Mouse (Mus musculus) testis, adult 2 months (tissue): Measurements from ENCODE around the gene Txndc16. TPM values are rescaled to one million over a fixed set of nuclear protein-coding genes. Genes with fewer than 3 reads are reported as not detected.

ENCODE experiments used
- H3K27ac ChIP-seq: fragments of 200-500 bp; 2 replicates; pipeline ENCODE4 v1.5.1; 2012; ENCODE audit warnings: low read depth, low read length; ENCODE audit not compliant: control insufficient read depth, insufficient read depth
- H3K27me3 ChIP-seq: fragments of 200-500 bp; 2 replicates; pipeline ENCODE4 v1.6.1; 2012; ENCODE audit warnings: mild to moderate bottlenecking, low read length, moderate library complexity; ENCODE audit not compliant: control insufficient read depth, insufficient read depth
- H3K36me3 ChIP-seq: fragments of 200-500 bp; 2 replicates; pipeline ENCODE4 v1.6.1; 2012; ENCODE audit warnings: mild to moderate bottlenecking, low read length; ENCODE audit not compliant: control insufficient read depth, insufficient read depth
- H3K4me1 ChIP-seq: fragments of 200-500 bp; 2 replicates; pipeline ENCODE4 v1.6.1; 2012; ENCODE audit warnings: low read length; ENCODE audit not compliant: control insufficient read depth, insufficient read depth
- H3K4me3 ChIP-seq: fragments of 200-500 bp; 2 replicates; pipeline ENCODE4 v1.5.1; 2012; ENCODE audit warnings: low read depth, mild to moderate bottlenecking, low read length, moderate library complexity, mixed read lengths; ENCODE audit not compliant: control insufficient read depth
- CTCF ChIP-seq: fragments of 200-500 bp; IDR thresholded peaks from 2 replicates; pipeline ENCODE4 v1.5.1; 2012; ENCODE audit warnings: low read depth, mild to moderate bottlenecking, inconsistent platforms, low read length, moderate library complexity; ENCODE audit not compliant: control insufficient read depth, insufficient read depth, insufficient replicate concordance
- POLR2A ChIP-seq: fragments of 200-500 bp; IDR thresholded peaks from 2 replicates; pipeline ENCODE4 v1.6.1; 2012; ENCODE audit warnings: low read depth, mild to moderate bottlenecking, inconsistent platforms, low read length, moderate library complexity; ENCODE audit not compliant: control insufficient read depth
- polyA plus RNA-seq: library from polyadenylated mRNA; depleted of rRNA; stranded (reverse); fragments of >200 nt; gene quantifications from 2 replicates; pipeline ENCODE4 v1.2.3, GENCODE M21; 2012

Txndc16 gene
- polyA plus RNA-seq, 1 experiment = 12.0 TPM

DNA sequence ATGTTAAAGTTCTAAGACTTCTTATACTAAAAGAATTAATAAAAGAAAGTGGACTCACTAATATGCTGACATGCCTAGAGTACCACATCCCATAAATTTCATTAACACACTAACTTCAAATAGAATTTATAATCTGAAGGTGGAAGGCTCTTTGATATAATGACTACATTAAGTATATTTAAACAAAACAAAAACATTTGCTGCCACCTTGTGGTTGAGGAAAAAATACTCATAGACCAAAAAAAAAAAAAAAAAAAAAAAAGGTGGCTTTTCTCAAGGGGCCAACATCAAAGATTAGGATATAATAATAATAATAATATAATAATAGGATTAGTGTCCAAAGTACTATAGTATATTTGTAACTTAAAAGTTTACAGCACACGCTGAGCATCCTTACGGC, 66.9 kb downstream of the Txndc16 start:
- TF ChIP-seq POLR2A (no peak), CTCF (no peak)
- no peaks in the 10 kb centered on the region for H3K4me1 ChIP-seq
- no peaks in the 10 kb centered on the region for H3K27me3 ChIP-seq
- H3K27ac ChIP-seq = no peak overlapping the region
- H3K36me3 ChIP-seq = no peaks in the 10 kb centered on the region
- peak overlapping the region; percentile 75; the same call in 1 of the 2 replicates for H3K4me3 ChIP-seq

DNA sequence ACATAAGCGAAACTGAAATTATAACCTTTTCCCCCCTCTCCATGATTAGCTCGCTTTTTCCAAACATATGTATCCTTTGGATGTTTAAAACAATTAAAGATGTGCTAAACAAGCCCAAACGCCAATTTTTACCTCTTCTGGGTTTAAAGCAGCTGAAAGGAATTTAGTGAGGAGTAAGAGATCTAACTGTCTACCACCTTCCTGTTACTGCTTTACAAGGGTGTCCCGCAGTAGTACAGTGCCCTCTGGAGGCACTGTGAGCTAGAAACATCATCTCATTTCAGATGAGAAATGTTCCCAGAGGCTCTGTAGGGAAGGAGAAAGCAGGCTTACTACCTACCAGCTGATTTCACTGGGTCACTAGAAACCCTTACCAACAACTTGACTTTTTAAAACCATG, 77.6 kb downstream of the Txndc16 start:
- Histone ChIP-seq H3K27me3 (no peaks in the 10 kb centered on the region), H3K4me3 (no peak overlapping the region), H3K36me3 (no peaks in the 10 kb centered on the region; the same call in 1 of the 2 replicates), H3K4me1 (no peaks in the 10 kb centered on the region), H3K27ac (no peak overlapping the region)
- TF ChIP-seq POLR2A (no peak), CTCF (no peak)

DNA sequence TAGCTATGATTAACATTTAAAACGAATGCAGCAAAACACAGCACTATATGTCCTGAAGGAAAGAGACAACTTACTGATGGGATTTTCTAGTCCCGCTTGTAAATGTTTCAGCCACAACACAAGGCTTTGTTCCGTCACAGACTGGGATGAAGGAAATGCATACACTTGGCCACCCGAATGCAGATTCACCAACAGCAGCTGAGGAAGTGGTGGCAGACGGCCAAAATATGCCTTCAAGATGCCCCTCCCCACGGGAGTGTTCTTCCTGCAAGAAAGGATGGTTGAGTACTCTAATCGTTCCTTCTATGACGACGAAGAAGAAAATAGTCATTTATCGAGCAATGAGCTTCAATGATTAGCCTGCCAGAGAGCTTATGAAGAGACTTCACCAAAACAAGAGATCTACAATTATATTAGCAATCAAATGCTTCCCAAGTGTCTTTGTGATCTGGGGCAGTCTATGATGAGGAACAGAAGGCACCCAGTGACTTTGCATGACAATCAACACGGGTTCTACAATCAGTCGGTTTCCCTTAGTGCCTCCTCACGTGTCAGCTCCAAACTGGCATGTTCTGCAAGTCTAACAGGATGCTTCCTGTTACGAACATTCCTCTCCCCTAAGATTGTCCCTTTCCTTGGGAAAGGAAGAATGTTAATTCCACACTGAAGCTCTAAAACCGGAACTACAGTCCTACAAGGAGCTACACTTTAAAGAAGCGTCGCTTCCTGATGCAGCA, 79.6 kb downstream of the Txndc16 start:
- Histone ChIP-seq H3K4me1 (no peaks in the 10 kb centered on the region), H3K27ac (no peak overlapping the region), H3K4me3 (no peak overlapping the region), H3K36me3 (no peaks in the 10 kb centered on the region), H3K27me3 (no peaks in the 10 kb centered on the region)
- no peak for TF ChIP-seq POLR2A
- TF ChIP-seq CTCF = no peak

DNA sequence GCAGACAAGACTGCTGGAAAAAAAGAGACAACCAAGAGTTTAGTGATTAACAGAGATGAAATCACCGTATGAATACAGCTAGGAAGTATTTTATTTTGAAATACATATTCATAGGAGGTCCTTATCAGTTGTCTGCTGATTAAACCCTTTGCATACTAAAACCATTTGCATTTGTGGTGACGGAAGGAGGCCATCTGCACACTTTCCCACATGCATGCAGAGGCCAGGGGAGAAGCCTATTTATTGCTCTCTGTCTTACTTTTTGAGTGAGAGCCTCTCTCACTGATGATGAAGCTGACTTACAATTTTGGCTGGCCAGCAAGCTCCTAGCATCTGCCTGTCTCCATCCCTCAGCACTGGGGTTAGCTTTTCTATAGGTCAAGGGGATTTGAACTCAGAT, 84.2 kb downstream of the Txndc16 start:
- no peak overlapping the region for H3K4me3 ChIP-seq
- H3K27me3 ChIP-seq = no peaks in the 10 kb centered on the region
- no peaks in the 10 kb centered on the region for H3K36me3 ChIP-seq
- no peak for TF ChIP-seq CTCF
- no peak overlapping the region for H3K27ac ChIP-seq
- H3K4me1 ChIP-seq = no peaks in the 10 kb centered on the region

DNA sequence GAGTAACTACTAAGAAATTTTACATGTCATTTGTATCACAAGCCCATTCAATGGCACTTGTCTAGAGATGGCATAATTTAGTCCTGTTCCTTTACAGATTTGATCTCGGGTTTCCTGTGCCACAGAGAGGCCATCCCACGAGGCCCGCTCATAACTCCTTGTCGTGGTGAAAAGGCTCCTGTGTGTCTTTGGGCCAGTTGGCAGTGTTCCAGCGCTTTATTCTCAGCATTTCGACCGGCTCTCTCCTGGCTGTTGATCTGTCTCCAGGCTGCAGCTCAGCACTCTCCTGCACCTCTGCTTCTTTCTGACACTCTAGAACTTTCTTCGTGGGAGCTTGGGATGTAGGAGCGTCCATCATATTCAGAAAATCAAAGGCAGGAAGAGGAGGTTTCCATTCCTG, 84.6 kb downstream of the Txndc16 start:
- Histone ChIP-seq H3K27me3 (no peaks in the 10 kb centered on the region), H3K36me3 (no peaks in the 10 kb centered on the region), H3K4me3 (no peak overlapping the region), H3K4me1 (no peaks in the 10 kb centered on the region), H3K27ac (no peak overlapping the region)
- TF ChIP-seq POLR2A (no peak), CTCF (no peak)

DNA sequence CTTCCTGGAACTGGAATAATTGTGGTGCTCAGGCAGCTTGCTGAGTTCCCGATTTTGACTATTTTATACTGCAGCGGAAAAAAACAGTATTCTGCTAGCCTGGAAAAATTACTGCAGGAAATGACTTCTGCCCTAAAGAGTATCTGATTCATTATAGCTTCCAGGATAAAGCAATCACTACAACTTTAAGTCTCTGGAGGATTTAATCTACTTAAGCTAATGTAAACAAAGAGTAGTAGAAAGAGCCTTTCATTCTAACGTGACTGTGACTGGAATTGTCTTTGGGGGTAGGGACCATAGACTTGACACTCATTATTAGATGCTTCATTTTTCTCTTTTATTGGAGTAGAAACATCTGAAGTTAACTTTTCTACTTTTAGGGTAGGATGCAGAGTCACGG, 101.8 kb downstream of the Txndc16 start:
- Histone ChIP-seq H3K36me3 (no peaks in the 10 kb centered on the region), H3K27ac (no peak overlapping the region), H3K4me1 (no peaks in the 10 kb centered on the region)

DNA sequence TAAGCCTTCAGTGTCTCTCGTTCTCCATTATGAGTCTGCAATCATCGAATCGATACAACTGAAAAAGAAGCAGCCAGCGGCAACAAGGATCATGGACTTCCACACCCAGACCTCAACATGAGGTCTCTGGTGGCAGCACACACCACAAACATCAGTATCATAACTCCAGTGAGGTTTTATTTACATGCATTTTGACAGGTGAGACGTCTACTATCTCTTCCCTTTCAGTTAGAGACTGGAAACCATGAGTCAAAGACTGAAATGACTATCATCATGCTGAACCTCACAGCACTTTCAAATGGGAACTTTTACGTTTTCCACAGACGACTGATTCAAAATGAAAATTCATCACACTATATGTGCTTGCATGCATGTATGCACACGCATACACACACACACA, 117.9 kb downstream of the Txndc16 start:
- H3K27me3 ChIP-seq = no peaks in the 10 kb centered on the region
- no peak overlapping the region for H3K27ac ChIP-seq
- H3K36me3 ChIP-seq = no peaks in the 10 kb centered on the region
- H3K4me3 ChIP-seq = no peak overlapping the region
- H3K4me1 ChIP-seq = no peaks in the 10 kb centered on the region
- TF ChIP-seq POLR2A (no peak), CTCF (no peak)

More for the DNA sequence above, 101.8 kb downstream of the Txndc16 start:
- H3K4me3 ChIP-seq = no peak overlapping the region
- no peak for TF ChIP-seq POLR2A
- no peak for TF ChIP-seq CTCF
- no peaks in the 10 kb centered on the region for H3K27me3 ChIP-seq
